Mouse (Mus musculus): ENCODE results near the gene Slc38a6. TPM values are rescaled to one million over a fixed set of nuclear protein-coding genes. Genes with fewer than 3 reads are reported as not detected.

The Slc38a6 gene
- total RNA-seq, 2 experiments from 2014 or later: 13.3 to 15.2 TPM

GRCm38 (mm10) chr12:73350982-73351381 lies 64.4 kb downstream of the Slc38a6 start:
- no peak for DNase-seq (ENCODE audit: extremely low spot score in 1 of 2, low spot score in 2 of 2)
- intact Hi-C loops (cut with DNase I): no loop called here

- intact Hi-C loops (cut with DNase I): no loop called here
- DNase-seq (ENCODE audit: extremely low spot score in 1 of 2, low spot score in 2 of 2): no peak
These were observed 65.2 kb downstream of the Slc38a6 start for GRCm38 (mm10) chr12:73351746-73352145.

- intact Hi-C loops (cut with DNase I): no loop called here
- DNase-seq (ENCODE audit: extremely low spot score in 1 of 2, low spot score in 2 of 2): peak in 1 of 2 experiments; percentile 13
These were observed 66.8 kb downstream of the Slc38a6 start for GRCm38 (mm10) chr12:73353362-73353761.

GRCm38 (mm10) chr12:73354521-73354920 lies 67.9 kb downstream of the Slc38a6 start:
- DNase-seq (ENCODE audit: extremely low spot score in 1 of 2, low spot score in 2 of 2): no peak
- intact Hi-C loops (cut with DNase I): no loop called here

GRCm38 (mm10) chr12:73355084-73355775 lies 68.7 kb downstream of the Slc38a6 start:
- DNase-seq (ENCODE audit: extremely low spot score in 1 of 2, low spot score in 2 of 2): no peak
- intact Hi-C loops (cut with DNase I): no loop called here

- intact Hi-C loops (cut with DNase I): no loop called here
- DNase-seq (ENCODE audit: extremely low spot score in 1 of 2, low spot score in 2 of 2): no peak
These were observed 70.1 kb downstream of the Slc38a6 start for GRCm38 (mm10) chr12:73356696-73357095.

- DNase-seq (ENCODE audit: extremely low spot score in 1 of 2, low spot score in 2 of 2): no peak
- intact Hi-C loops (cut with DNase I): no loop called here
These were observed 70.7 kb downstream of the Slc38a6 start for GRCm38 (mm10) chr12:73357311-73357710.

- no peak for DNase-seq (ENCODE audit: extremely low spot score in 1 of 2, low spot score in 2 of 2)
- intact Hi-C loops (cut with DNase I): no loop called here
These were observed 71.2 kb downstream of the Slc38a6 start for GRCm38 (mm10) chr12:73357736-73358135.

- DNase-seq (ENCODE audit: extremely low spot score in 1 of 2, low spot score in 2 of 2): peak in 1 of 2 experiments; percentile 70
- intact Hi-C loops (cut with DNase I): no loop called here
These were observed 72.1 kb downstream of the Slc38a6 start for GRCm38 (mm10) chr12:73358640-73359039.

GRCm38 (mm10) chr12:73359520-73359919 lies 72.9 kb downstream of the Slc38a6 start:
- intact Hi-C loops (cut with DNase I): no loop called here
- no peak for DNase-seq (ENCODE audit: extremely low spot score in 1 of 2, low spot score in 2 of 2)

GRCm38 (mm10) chr12:73361201-73361600 lies 74.6 kb downstream of the Slc38a6 start:
- DNase-seq (ENCODE audit: extremely low spot score in 1 of 2, low spot score in 2 of 2): no peak
- intact Hi-C loops (cut with DNase I): no loop called here

- intact Hi-C loops (cut with DNase I): no loop called here
- no peak for DNase-seq (ENCODE audit: extremely low spot score in 1 of 2, low spot score in 2 of 2)
These were observed 76.8 kb downstream of the Slc38a6 start for GRCm38 (mm10) chr12:73363401-73363800.

GRCm38 (mm10) chr12:73363956-73364355 lies 77.4 kb downstream of the Slc38a6 start:
- DNase-seq (ENCODE audit: extremely low spot score in 1 of 2, low spot score in 2 of 2): no peak
- intact Hi-C loops (cut with DNase I): no loop called here

GRCm38 (mm10) chr12:73366581-73366980 lies 80.0 kb downstream of the Slc38a6 start:
- intact Hi-C loops (cut with DNase I): no loop called here
- no peak for DNase-seq (ENCODE audit: extremely low spot score in 1 of 2, low spot score in 2 of 2)

- peak in 1 of 2 experiments; percentile 10 for DNase-seq (ENCODE audit: extremely low spot score in 1 of 2, low spot score in 2 of 2)
- intact Hi-C loops (cut with DNase I): no loop called here
These were observed 81.0 kb downstream of the Slc38a6 start for GRCm38 (mm10) chr12:73367460-73368079.

- DNase-seq (ENCODE audit: extremely low spot score in 1 of 2, low spot score in 2 of 2): no peak
- intact Hi-C loops (cut with DNase I): no loop called here
These were observed 82.5 kb downstream of the Slc38a6 start for GRCm38 (mm10) chr12:73368868-73369608.

- intact Hi-C loops (cut with DNase I): no loop called here
- no peak for DNase-seq (ENCODE audit: extremely low spot score in 1 of 2, low spot score in 2 of 2)
These were observed 83.9 kb downstream of the Slc38a6 start for GRCm38 (mm10) chr12:73370367-73370944.

GRCm38 (mm10) chr12:73371132-73371531 lies 84.6 kb downstream of the Slc38a6 start:
- DNase-seq (ENCODE audit: extremely low spot score in 1 of 2, low spot score in 2 of 2): peak in 1 of 2 experiments; percentile 16
- intact Hi-C loops (cut with DNase I): no loop called here

- DNase-seq (ENCODE audit: extremely low spot score in 1 of 2, low spot score in 2 of 2): no peak
- intact Hi-C loops (cut with DNase I): no loop called here
These were observed 91.4 kb downstream of the Slc38a6 start for GRCm38 (mm10) chr12:73378026-73378425.

Measured in left cerebral cortex, postnatal 10 days (tissue).